Mouse (Mus musculus): ENCODE data around the gene Arid1b. TPM values are rescaled to one million over a fixed set of nuclear protein-coding genes. Genes with fewer than 3 reads are reported as not detected.
"Not testable (repeated sequence)": the region's sequence is repeated elsewhere in the genome, so short reads cannot be mapped to it uniquely, and the experiment has no call there.

Arid1b gene
- polyA plus RNA-seq, 1 experiment from 2014 or later = 12.2 TPM

GRCm38 (mm10) chr17:5074752-5075506, 80.8 kb downstream of the Arid1b start:
- no peaks in the 10 kb centered on the region for H3K9me3 ChIP-seq (replicated peaks)
- H3K27ac ChIP-seq (replicated peaks) = no peak overlapping the region
- no peaks in the 10 kb centered on the region for H3K36me3 ChIP-seq
- ATAC-seq (ENCODE audit: insufficient number of reproducible peaks, low FRiP score, low TSS enrichment, low read depth) = no peak
- no peak overlapping the region for H3K4me2 ChIP-seq (replicated peaks)
- 72% methylated on average over 7 of the region's 7 CpGs for WGBS
- no peak overlapping the region for H3K4me3 ChIP-seq (replicated peaks)
- peaks cover 10% of the 10 kb centered on the region; the same call in 1 of the 2 replicates for H3K4me1 ChIP-seq
- H3K9ac ChIP-seq = no peak overlapping the region
- no peaks in the 10 kb centered on the region for H3K27me3 ChIP-seq

DNA sequence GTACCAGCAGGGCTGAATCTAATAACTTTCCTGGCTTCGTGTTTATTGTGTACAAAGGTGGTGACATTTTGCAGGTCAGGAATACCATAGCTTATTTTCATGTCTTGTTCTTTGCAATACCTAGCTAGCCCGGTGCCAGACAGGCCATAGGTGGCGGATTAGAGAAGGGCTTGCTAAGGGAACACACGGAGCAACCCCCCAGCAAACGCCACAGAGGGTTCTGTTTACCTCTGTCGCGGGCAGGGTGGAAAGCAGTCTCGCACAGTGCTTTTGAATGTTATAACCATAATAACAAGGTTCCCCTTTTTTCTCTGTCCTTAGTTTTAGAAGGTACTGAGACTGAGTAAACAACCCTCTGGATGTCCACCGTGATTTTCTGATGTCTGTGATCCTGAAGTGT, 83.9 kb downstream of the Arid1b start:
- WGBS = 60% methylated on average over 9 of the region's 9 CpGs
- Histone ChIP-seq H3K4me2 (replicated peaks) (no peak overlapping the region), H3K27ac (replicated peaks) (no peak overlapping the region), H3K36me3 (no peaks in the 10 kb centered on the region), H3K27me3 (no peaks in the 10 kb centered on the region), H3K4me3 (replicated peaks) (no peak overlapping the region), H3K4me1 (peaks cover 34% of the 10 kb centered on the region), H3K9me3 (replicated peaks) (no peaks in the 10 kb centered on the region), H3K9ac (no peak overlapping the region)
- no peak for ATAC-seq (ENCODE audit: insufficient number of reproducible peaks, low FRiP score, low TSS enrichment, low read depth)

DNA sequence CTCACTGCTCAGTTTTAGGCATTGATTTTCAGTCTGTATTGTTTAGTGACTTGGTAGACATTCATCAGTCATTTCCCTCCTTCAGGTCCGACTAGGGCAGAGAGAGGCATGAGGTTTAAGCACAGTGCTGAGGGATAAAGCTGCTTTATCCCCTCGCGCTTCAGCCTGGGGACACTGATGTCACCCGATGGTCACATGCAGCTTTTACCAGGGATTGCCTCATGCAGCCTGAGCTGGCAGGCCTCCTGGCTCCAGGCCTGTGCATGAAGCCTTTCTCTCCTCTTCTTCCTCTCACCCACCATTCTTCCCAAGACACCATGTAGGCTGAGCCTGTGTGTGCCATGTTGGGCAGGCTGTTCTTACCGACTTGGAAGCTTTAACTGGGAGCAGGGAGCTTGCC, 84.4 kb downstream of the Arid1b start:
- Histone ChIP-seq H3K27me3 (no peaks in the 10 kb centered on the region), H3K36me3 (no peaks in the 10 kb centered on the region), H3K27ac (replicated peaks) (no peak overlapping the region), H3K4me2 (replicated peaks) (no peak overlapping the region), H3K9ac (no peak overlapping the region), H3K4me3 (replicated peaks) (no peak overlapping the region), H3K9me3 (replicated peaks) (no peaks in the 10 kb centered on the region), H3K4me1 (peaks cover 40% of the 10 kb centered on the region)
- 60% methylated on average over 5 of the region's 5 CpGs for WGBS
- ATAC-seq (ENCODE audit: insufficient number of reproducible peaks, low FRiP score, low TSS enrichment, low read depth) = no peak

GRCm38 (mm10) chr17:5080884-5081419, 86.8 kb downstream of the Arid1b start:
- no peak overlapping the region for H3K4me2 ChIP-seq (replicated peaks)
- WGBS = 65% methylated on average over 12 of the region's 12 CpGs
- no peak overlapping the region for H3K9ac ChIP-seq
- ATAC-seq (ENCODE audit: insufficient number of reproducible peaks, low FRiP score, low TSS enrichment, low read depth) = no peak
- H3K27me3 ChIP-seq = no peaks in the 10 kb centered on the region
- H3K36me3 ChIP-seq = no peaks in the 10 kb centered on the region
- no peak overlapping the region for H3K4me3 ChIP-seq (replicated peaks)
- H3K9me3 ChIP-seq (replicated peaks) = no peaks in the 10 kb centered on the region
- peaks cover 55% of the 10 kb centered on the region for H3K4me1 ChIP-seq
- no peak overlapping the region for H3K27ac ChIP-seq (replicated peaks)

DNA sequence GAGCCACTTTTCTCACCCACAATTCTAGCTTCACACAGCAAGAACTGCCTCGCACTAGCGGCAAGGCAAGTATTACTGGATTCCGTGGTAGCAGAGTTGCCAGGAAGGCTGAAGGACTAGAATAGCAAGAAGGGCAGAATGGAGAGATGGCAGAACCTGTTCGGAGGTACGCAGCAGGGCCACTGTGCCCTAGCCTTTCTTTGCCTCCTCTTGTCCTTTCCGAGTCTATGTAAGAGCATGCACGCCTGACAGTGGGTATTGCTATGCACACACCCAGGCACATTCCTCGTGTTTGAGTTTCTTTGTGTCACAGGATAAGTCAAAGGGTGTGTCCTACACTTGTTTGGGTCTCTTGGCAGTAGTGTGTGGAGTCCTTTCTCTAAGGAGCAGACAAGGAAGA, 88.1 kb downstream of the Arid1b start:
- Histone ChIP-seq H3K4me3 (replicated peaks) (no peak overlapping the region), H3K4me1 (peaks cover 60% of the 10 kb centered on the region), H3K4me2 (replicated peaks) (no peak overlapping the region), H3K27me3 (no peaks in the 10 kb centered on the region), H3K9me3 (replicated peaks) (no peaks in the 10 kb centered on the region), H3K27ac (replicated peaks) (peak overlapping the region; percentile 66), H3K36me3 (no peaks in the 10 kb centered on the region), H3K9ac (no peak overlapping the region)
- 69% methylated on average over 8 of the region's 8 CpGs for WGBS
- 0 out of 2 replicates have a peak, but pooled peaks have one; percentile 27 for ATAC-seq (ENCODE audit: insufficient number of reproducible peaks, low FRiP score, low TSS enrichment, low read depth)

DNA sequence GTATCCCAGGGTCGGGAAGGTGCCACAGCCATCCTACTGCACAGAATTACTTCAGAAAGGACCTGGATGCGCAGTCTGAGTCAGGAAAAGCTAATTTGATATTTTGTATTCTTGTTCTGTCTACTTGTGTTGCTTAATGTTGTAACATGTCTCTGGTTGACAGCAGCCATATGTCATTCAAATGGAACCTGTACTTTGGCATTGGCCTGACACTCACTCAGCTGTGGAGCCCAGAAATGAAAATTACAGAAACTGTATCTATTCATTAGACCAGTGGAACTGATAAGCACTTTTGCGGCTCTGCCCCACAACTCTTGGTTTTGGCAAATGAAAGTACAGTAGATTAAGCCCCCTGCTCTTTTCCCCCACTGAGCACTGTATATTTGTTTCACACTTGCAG, 89.4 kb downstream of the Arid1b start:
- peaks cover 60% of the 10 kb centered on the region for H3K4me1 ChIP-seq
- H3K27ac ChIP-seq (replicated peaks) = 0 out of 2 replicates have a peak overlapping the region, but pooled peaks have one; percentile 66
- no peak overlapping the region for H3K4me2 ChIP-seq (replicated peaks)
- H3K4me3 ChIP-seq (replicated peaks) = no peak overlapping the region
- WGBS = 80% methylated on average over 3 of the region's 3 CpGs
- H3K36me3 ChIP-seq = no peaks in the 10 kb centered on the region
- no peak for ATAC-seq (ENCODE audit: insufficient number of reproducible peaks, low FRiP score, low TSS enrichment, low read depth)
- no peaks in the 10 kb centered on the region for H3K9me3 ChIP-seq (replicated peaks)
- H3K27me3 ChIP-seq = no peaks in the 10 kb centered on the region
- H3K9ac ChIP-seq = no peak overlapping the region

- 51% methylated on average over 8 of the region's 8 CpGs for WGBS
- Histone ChIP-seq H3K4me1 (peaks cover 60% of the 10 kb centered on the region), H3K4me2 (replicated peaks) (no peak overlapping the region), H3K4me3 (replicated peaks) (no peak overlapping the region), H3K27me3 (no peaks in the 10 kb centered on the region), H3K36me3 (no peaks in the 10 kb centered on the region), H3K9me3 (replicated peaks) (no peaks in the 10 kb centered on the region), H3K27ac (replicated peaks) (0 out of 2 replicates have a peak overlapping the region, but pooled peaks have one; percentile 28), H3K9ac (no peak overlapping the region)
- 0 out of 2 replicates have a peak, but pooled peaks have one; percentile 58 for ATAC-seq (ENCODE audit: insufficient number of reproducible peaks, low FRiP score, low TSS enrichment, low read depth)
These were observed 90.0 kb downstream of the Arid1b start for GRCm38 (mm10) chr17:5084139-5084538.

DNA sequence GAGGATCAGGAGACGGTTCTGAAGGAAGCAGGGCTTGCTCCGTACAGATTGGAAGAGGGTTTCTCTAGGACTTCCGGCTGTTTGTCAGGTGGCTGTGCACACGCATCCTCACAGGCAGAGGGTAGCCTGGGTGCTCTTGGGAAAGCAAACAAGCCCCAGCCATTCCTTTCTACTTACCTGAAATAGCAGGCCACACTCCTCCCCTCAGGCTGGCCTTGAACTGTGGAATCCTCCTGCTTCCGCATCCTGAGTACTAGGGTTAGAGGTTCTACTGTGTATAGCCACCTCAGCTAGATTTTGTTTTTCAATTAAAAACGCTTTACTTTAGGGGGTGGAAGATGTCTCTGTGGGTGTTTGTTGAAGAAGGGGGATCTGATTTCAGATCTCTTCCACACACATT, 90.9 kb downstream of the Arid1b start:
- H3K4me3 ChIP-seq (replicated peaks) = no peak overlapping the region
- no peaks in the 10 kb centered on the region for H3K27me3 ChIP-seq
- 53% methylated on average over 6 of the region's 6 CpGs for WGBS
- no peak for ATAC-seq (ENCODE audit: insufficient number of reproducible peaks, low FRiP score, low TSS enrichment, low read depth)
- no peak overlapping the region for H3K4me2 ChIP-seq (replicated peaks)
- H3K9ac ChIP-seq = no peak overlapping the region
- no peaks in the 10 kb centered on the region for H3K36me3 ChIP-seq
- no peak overlapping the region for H3K27ac ChIP-seq (replicated peaks)
- H3K9me3 ChIP-seq (replicated peaks) = no peaks in the 10 kb centered on the region
- peaks cover 66% of the 10 kb centered on the region for H3K4me1 ChIP-seq

DNA sequence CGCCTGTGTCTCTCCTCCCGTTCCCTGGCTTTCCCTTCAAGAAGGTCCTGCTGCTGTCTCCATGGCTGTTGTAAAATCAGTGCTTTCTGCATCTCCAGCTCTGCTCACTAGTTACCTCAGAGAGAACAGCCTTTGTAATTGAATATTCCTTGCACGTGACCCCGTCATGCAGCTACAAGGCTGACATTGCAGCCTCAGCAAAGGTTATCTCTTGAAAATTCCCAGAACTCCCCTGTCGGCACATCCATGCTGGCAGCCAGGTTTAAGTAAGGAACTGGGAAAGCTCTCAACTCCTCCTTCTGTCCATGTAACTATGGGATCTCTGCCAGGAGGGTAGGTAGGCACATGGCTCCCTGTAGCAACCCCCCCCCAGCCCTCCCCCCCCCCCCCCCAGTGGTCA, 91.8 kb downstream of the Arid1b start:
- Histone ChIP-seq H3K36me3 (no peaks in the 10 kb centered on the region), H3K4me3 (replicated peaks) (no peak overlapping the region), H3K4me2 (replicated peaks) (no peak overlapping the region), H3K9ac (no peak overlapping the region), H3K4me1 (peaks cover 65% of the 10 kb centered on the region), H3K27ac (replicated peaks) (no peak overlapping the region), H3K27me3 (no peaks in the 10 kb centered on the region), H3K9me3 (replicated peaks) (no peaks in the 10 kb centered on the region)
- ATAC-seq (ENCODE audit: insufficient number of reproducible peaks, low FRiP score, low TSS enrichment, low read depth) = no peak
- WGBS = 51% methylated on average over 5 of the region's 5 CpGs

DNA sequence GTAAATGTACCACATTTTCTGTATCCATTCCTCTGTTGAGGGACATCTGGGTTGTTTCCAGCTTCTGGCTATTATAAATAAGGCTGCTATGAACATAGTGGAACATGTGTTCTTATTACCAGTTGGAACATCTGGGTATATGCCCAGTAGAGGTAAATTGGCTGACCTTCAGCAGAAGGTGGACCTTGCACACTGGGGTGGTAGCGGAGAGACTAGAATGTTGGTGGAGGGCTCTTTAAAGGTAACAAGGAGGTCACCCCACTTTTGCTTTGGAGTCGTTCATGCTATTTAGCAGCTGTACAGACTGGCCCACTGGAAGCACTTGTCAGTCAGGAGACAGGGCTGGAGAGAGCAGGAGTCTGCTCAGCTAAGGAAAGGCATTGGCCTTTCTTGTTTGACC, 94.1 kb downstream of the Arid1b start:
- H3K4me1 ChIP-seq = peaks cover 50% of the 10 kb centered on the region
- ATAC-seq (ENCODE audit: insufficient number of reproducible peaks, low FRiP score, low TSS enrichment, low read depth) = not testable (repeated sequence)
- WGBS = 65% methylated on average over 2 of the region's 2 CpGs

DNA sequence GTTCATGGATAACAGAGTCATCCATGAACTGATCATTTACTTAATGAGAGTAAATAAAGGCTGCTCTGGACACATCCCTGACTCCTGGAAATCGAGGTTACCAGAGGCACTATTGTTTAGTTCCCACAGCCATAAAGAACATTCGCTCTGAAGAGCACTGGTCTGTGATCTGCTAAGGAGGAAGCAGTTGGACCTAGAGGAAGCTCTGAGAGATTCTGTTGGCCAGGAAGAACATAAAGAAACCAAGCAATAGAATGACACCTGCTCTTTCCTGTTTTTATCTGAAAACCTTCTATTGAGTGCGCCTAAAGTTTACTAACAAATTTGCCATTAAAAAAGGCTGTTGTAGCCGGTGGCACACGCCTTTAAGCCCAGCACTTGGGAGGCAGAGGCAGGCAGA, 94.7 kb downstream of the Arid1b start:
- 75% methylated on average over 5 of the region's 5 CpGs for WGBS
- peaks cover 44% of the 10 kb centered on the region for H3K4me1 ChIP-seq

More for the DNA sequence above, 94.1 kb downstream of the Arid1b start:
- not testable (repeated sequence) for H3K27me3 ChIP-seq; H3K36me3 ChIP-seq; H3K9ac ChIP-seq; H3K4me3 ChIP-seq (replicated peaks); H3K9me3 ChIP-seq (replicated peaks); H3K27ac ChIP-seq (replicated peaks); H3K4me2 ChIP-seq (replicated peaks)

DNA sequence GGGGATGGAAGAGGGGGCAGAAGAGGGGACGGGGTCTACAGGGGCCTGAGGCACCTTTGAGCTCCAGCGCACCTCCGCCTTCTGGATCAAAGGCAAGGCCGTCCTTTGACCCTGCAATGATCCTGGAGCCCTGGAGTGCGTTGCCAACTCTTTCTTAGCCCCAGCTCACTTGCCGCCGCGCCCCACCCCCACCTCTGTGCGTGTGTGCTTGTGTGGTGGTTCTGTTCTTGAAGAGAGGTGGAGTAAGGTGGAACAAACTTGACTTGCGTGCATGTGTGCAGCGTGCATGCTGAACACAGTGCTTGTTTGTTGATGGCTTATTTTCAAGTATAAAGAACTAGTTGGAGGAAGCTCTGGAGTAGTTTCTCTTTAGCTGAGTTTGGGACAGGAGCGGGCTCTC, 95.4 kb downstream of the Arid1b start:
- Histone ChIP-seq H3K4me1 (peaks cover 39% of the 10 kb centered on the region), H3K27me3 (no peaks in the 10 kb centered on the region), H3K36me3 (no peaks in the 10 kb centered on the region), H3K4me3 (replicated peaks) (no peak overlapping the region), H3K9ac (no peak overlapping the region), H3K9me3 (replicated peaks) (no peaks in the 10 kb centered on the region), H3K4me2 (replicated peaks) (no peak overlapping the region), H3K27ac (replicated peaks) (0 out of 2 replicates have a peak overlapping the region, but pooled peaks have one; percentile 23)
- 22% methylated on average over 12 of the region's 12 CpGs for WGBS
- ATAC-seq (ENCODE audit: insufficient number of reproducible peaks, low FRiP score, low TSS enrichment, low read depth) = no peak

More for the DNA sequence above, 94.7 kb downstream of the Arid1b start:
- no peak overlapping the region for H3K4me2 ChIP-seq (replicated peaks)
- H3K9ac ChIP-seq = no peak overlapping the region
- no peaks in the 10 kb centered on the region for H3K27me3 ChIP-seq
- no peaks in the 10 kb centered on the region for H3K36me3 ChIP-seq
- no peaks in the 10 kb centered on the region for H3K9me3 ChIP-seq (replicated peaks)
- H3K4me3 ChIP-seq (replicated peaks) = no peak overlapping the region
- ATAC-seq (ENCODE audit: insufficient number of reproducible peaks, low FRiP score, low TSS enrichment, low read depth) = no peak
- H3K27ac ChIP-seq (replicated peaks) = no peak overlapping the region
